Mouse (Mus musculus): Measurements from ENCODE around the gene Ftl1.

Ftl1 gene

DNA sequence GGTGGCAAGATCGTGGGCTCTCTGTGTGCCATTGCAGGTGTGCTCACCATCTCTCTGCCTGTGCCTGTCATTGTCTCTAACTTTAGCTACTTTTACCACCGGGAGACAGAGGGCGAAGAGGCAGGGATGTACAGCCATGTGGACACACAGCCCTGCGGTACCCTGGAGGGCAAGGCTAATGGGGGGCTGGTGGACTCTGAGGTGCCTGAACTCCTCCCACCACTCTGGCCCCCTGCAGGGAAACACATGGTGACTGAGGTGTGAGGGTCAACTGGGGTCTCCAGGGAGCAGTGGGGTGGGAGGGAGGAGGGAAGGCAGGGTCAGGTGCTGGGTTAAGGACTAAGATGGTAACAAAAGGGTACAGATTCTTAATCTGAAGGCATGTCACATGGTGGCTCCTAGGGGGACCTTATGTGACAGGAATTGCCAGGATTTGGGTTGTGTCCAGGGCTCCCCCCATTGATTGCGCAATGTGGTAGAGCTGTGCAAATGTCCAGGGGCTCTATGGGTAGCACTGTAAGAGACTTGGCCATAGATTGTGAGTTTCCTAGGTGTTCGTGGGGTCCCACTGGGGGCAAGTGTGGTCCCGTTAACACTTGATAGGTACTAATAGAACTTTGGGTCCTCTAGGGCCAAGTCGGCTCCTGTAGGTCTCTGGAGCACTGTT is 50.1 kb downstream of the Ftl1 start:
- no peak for DNase-seq

DNA sequence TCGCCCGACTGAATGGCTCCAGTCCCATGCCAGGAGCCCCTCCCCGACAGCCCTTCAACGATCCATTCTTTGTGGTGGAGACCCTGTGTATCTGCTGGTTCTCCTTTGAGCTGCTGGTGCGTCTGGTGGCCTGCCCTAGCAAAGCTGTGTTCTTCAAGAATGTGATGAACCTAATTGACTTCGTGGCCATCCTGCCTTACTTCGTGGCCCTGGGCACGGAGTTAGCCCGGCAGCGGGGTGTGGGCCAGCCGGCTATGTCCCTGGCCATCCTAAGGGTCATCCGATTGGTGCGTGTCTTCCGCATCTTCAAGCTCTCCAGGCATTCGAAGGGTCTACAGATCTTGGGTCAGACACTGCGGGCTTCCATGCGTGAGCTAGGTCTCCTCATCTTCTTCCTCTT is 50.7 kb downstream of the Ftl1 start:
- DNase-seq = no peak

DNA sequence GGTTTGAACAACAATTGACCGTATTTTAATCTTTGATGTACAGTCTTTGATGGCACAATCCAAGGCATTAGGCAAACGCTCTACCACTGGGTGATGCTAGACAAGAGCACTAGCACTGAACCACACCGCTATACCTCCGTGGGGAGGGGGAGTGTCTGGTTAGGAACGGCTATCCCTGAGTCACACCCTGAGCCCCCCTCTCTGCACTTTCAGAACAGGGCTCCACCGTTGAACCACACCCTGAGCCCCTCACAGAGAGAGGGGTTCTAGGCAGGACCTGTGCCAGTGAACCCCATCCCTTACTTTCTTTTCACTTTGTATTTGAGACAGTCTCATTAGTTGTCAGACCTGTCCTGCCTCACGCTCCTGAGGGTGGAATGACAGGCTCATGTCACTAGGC is 51.3 kb downstream of the Ftl1 start:
- DNase-seq = no peak
